Mouse (Mus musculus) heart, adult 9 months (tissue): ENCODE data around the gene Ppp1r14d.

ENCODE experiments used
- DNase-seq, 2 experiments: peaks; one replicate each; pipeline ENCODE4 v3.0.0; 2022; ENCODE audit warnings: low spot score in 2 of 2

Ppp1r14d gene

GRCm38 (mm10) chr2:119229775-119230704 is at the start of gene Ppp1r14d:
Gene Ppp1r14d, minus strand, starts transcription at chr2:119229906.
- DNase-seq, result no peak

- no peak for DNase-seq
Measured at GRCm38 (mm10) chr2:119277810-119278209, 48.1 kb upstream of the Ppp1r14d start.

- no peak for DNase-seq
Measured at GRCm38 (mm10) chr2:119276926-119277325, 47.2 kb upstream of the Ppp1r14d start.

- no peak for DNase-seq
Measured at GRCm38 (mm10) chr2:119274126-119274525, 44.4 kb upstream of the Ppp1r14d start.

- no peak for DNase-seq
Measured at GRCm38 (mm10) chr2:119270643-119271331, 41.1 kb upstream of the Ppp1r14d start, which contains the start of gene Rhov. Gene Rhov, minus strand, starts transcription at chr2:119271272.

- DNase-seq, result no peak
Measured at GRCm38 (mm10) chr2:119270286-119270642, 40.6 kb upstream of the Ppp1r14d start.

- DNase-seq, result no peak
Measured at GRCm38 (mm10) chr2:119263813-119264212, 34.1 kb upstream of the Ppp1r14d start.

GRCm38 (mm10) chr2:119262978-119263377 is 33.3 kb upstream of the Ppp1r14d start:
- DNase-seq, result peak; percentile 21 to 57

GRCm38 (mm10) chr2:119261326-119261725 is 31.6 kb upstream of the Ppp1r14d start:
- no peak for DNase-seq

- no peak for DNase-seq
Measured at GRCm38 (mm10) chr2:119260518-119260917, 30.8 kb upstream of the Ppp1r14d start.

GRCm38 (mm10) chr2:119254976-119255375 is 25.3 kb upstream of the Ppp1r14d start:
- DNase-seq, result no peak

GRCm38 (mm10) chr2:119250826-119251478 is 21.2 kb upstream of the Ppp1r14d start:
- DNase-seq, result peak; percentile 41 to 68

- no peak for DNase-seq
Measured at GRCm38 (mm10) chr2:119250377-119250776, 20.7 kb upstream of the Ppp1r14d start.

- DNase-seq, result no peak
Measured at GRCm38 (mm10) chr2:119249592-119250061, 19.9 kb upstream of the Ppp1r14d start.

GRCm38 (mm10) chr2:119247904-119248303 is 18.2 kb upstream of the Ppp1r14d start:
- no peak for DNase-seq

- DNase-seq, result no peak
Measured at GRCm38 (mm10) chr2:119245246-119245645, 15.5 kb upstream of the Ppp1r14d start.

GRCm38 (mm10) chr2:119242548-119242947 is 12.8 kb upstream of the Ppp1r14d start:
- DNase-seq, result no peak

- no peak for DNase-seq
Measured at GRCm38 (mm10) chr2:119240819-119241186, 11.1 kb upstream of the Ppp1r14d start.

- no peak for DNase-seq
Measured at GRCm38 (mm10) chr2:119240075-119240818, 10.5 kb upstream of the Ppp1r14d start.

GRCm38 (mm10) chr2:119238671-119239070 is 9.0 kb upstream of the Ppp1r14d start:
- no peak for DNase-seq

GRCm38 (mm10) chr2:119237871-119238220 is 8.1 kb upstream of the Ppp1r14d start:
- DNase-seq, result no peak
